Mouse (Mus musculus): Measurements from ENCODE around the gene Rcn1. TPM values are rescaled to one million over a fixed set of nuclear protein-coding genes. Genes with fewer than 3 reads are reported as not detected.

Gene Rcn1
- polyA plus RNA-seq, 1 experiment = 8.4 TPM

DNA sequence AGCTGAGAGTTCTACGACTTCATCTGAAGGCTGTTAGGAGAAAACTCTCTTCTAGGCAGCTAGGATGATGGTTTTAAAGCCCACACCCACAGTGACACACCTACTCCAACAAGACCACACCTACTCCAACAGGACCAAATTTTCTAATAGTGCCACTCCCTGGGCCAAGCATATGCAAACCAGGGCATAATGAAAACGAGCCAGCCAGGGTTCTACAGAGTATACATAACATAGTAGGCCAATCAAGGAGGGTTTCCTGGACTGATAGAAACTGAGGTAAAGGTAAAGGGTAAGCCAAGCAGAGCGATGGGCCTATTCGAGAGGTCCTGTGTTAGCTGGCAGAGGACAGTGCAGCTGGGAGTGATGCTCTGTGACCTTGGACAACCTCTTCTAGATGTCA lies 1.4 kb upstream of the Rcn1 start:
- no peaks in the 10 kb centered on the region for H3K27me3 ChIP-seq (ENCODE audit: control insufficient read depth, insufficient read depth, low read length)
- TF ChIP-seq POLR2A (IDR thresholded peaks at IDR 0.05; ENCODE audit: control insufficient read depth, extremely low read depth, insufficient read depth, low read length, poor library complexity) (no peak), CTCF (IDR thresholded peaks at IDR 0.05; ENCODE audit: borderline replicate concordance, control insufficient read depth, extremely low read depth, insufficient read depth, low read length, poor library complexity) (no peak)
- no peak overlapping the region for H3K27ac ChIP-seq (ENCODE audit: control insufficient read depth, insufficient read depth, low read length)
- no peak for DNase-seq
- no peak overlapping the region for H3K4me3 ChIP-seq (ENCODE audit: control insufficient read depth, insufficient read depth, low read length)
- WGBS = 93% methylated on average over 4 of the region's 4 CpGs
- H3K4me1 ChIP-seq (replicated peaks; ENCODE audit: control insufficient read depth, insufficient read depth, low read length) = peaks cover 12% of the 10 kb centered on the region
- no peaks in the 10 kb centered on the region for H3K36me3 ChIP-seq (ENCODE audit: control insufficient read depth, insufficient read depth, low read length)

DNA sequence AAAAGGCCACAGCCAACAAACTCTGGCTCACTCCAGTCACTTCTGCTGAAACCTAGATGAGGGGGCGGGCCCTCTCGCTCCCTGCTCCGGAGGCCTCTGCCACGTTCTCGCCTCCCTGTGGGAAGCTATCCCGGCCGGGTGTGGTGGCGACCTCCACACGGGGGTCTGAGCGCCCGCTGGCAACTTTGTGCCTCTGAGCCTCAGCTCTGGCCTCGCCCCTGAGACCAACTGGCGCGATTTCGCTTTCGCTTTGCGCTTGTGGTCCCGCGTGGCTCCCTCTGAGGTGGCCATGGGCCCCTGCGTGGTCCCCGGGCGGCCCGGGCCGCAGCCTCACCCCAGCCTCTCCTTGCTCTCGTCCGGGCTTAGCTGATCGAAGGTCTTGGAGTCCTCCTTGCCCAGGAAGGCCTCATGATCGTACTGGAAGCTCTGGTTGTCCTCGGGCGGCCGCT lies 459 bp downstream of the Rcn1 start:
- Histone ChIP-seq H3K36me3 (ENCODE audit: control insufficient read depth, insufficient read depth, low read length) (no peaks in the 10 kb centered on the region), H3K4me3 (ENCODE audit: control insufficient read depth, insufficient read depth, low read length) (peak overlapping the region; percentile 76), H3K27me3 (ENCODE audit: control insufficient read depth, insufficient read depth, low read length) (no peaks in the 10 kb centered on the region), H3K27ac (ENCODE audit: control insufficient read depth, insufficient read depth, low read length) (no peak overlapping the region), H3K4me1 (replicated peaks; ENCODE audit: control insufficient read depth, insufficient read depth, low read length) (peaks cover 12% of the 10 kb centered on the region)
- under 1% methylated on average over 31 of the region's 31 CpGs for WGBS
- 0 out of 2 replicates have a peak, but pooled peaks have one; percentile 2 for TF ChIP-seq CTCF (IDR thresholded peaks at IDR 0.05; ENCODE audit: borderline replicate concordance, control insufficient read depth, extremely low read depth, insufficient read depth, low read length, poor library complexity)
- no peak for TF ChIP-seq POLR2A (IDR thresholded peaks at IDR 0.05; ENCODE audit: control insufficient read depth, extremely low read depth, insufficient read depth, low read length, poor library complexity)
- DNase-seq = peak; percentile 36

DNA sequence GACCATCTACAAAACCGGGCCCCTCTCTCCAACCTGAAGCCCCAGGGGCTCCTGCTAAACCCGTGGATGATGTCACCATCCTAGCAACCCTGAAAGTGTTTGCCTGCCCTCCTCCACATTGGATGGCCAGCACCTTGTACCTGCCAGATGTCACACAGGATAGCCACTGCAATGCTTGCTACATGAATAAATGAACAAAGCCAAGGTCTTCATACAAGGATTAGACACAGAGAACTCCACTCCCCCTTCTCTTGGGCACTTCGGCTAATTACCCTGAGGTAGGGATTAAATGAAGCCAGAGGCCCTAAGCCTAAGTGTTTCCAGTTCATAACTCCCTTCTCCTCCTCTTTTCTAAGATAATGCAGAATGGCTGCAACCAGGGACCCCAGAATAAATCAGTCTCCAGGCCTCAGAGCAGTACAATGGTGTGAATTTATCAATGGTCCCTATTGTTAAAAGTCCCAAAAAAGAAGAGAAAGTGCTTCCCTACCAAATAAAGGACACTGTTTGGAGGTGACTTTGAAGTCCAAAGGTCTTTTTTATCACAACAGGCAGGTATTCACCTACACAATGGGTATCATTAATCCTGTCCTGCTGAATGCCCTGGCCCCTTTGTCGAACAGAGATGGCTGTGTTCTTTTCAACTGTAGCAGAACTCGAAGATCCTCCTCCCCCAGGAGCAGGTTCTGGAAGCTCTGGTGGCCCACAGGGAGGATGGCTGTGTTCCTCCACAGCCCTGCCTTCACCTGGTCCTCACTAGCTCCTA lies 1.5 kb downstream of the Rcn1 start:
- H3K4me1 ChIP-seq (replicated peaks; ENCODE audit: control insufficient read depth, insufficient read depth, low read length) = peaks cover 12% of the 10 kb centered on the region
- H3K27me3 ChIP-seq (ENCODE audit: control insufficient read depth, insufficient read depth, low read length) = no peaks in the 10 kb centered on the region
- 0 out of 2 replicates have a peak overlapping the region, but pooled peaks have one; percentile 9 for H3K4me3 ChIP-seq (ENCODE audit: control insufficient read depth, insufficient read depth, low read length)
- TF ChIP-seq POLR2A (IDR thresholded peaks at IDR 0.05; ENCODE audit: control insufficient read depth, extremely low read depth, insufficient read depth, low read length, poor library complexity) (no peak), CTCF (IDR thresholded peaks at IDR 0.05; ENCODE audit: borderline replicate concordance, control insufficient read depth, extremely low read depth, insufficient read depth, low read length, poor library complexity) (no peak)
- DNase-seq = no peak
- 61% methylated on average over 5 of the region's 5 CpGs for WGBS
- H3K27ac ChIP-seq (ENCODE audit: control insufficient read depth, insufficient read depth, low read length) = no peak overlapping the region
- no peaks in the 10 kb centered on the region for H3K36me3 ChIP-seq (ENCODE audit: control insufficient read depth, insufficient read depth, low read length)

DNA sequence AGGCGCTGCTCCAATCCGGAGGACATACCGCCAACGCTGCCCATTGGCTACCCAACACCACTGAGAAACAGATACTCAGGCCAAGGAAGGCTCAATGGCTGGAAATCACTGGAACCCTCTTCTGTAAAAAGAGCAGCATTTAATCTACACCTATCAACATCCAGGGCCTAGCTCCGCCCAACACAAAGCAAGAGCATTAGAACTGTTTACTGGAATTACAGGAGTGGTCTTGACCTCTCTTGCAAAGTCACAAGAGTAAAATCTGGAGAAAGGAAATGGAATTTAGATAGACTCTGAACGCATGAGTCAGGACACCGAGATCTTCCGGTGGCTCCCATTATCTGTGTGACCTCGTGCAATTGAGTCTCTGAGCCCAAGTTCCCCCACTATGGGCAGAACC lies 3.1 kb downstream of the Rcn1 start:
- H3K27me3 ChIP-seq (ENCODE audit: control insufficient read depth, insufficient read depth, low read length) = no peaks in the 10 kb centered on the region
- TF ChIP-seq POLR2A (IDR thresholded peaks at IDR 0.05; ENCODE audit: control insufficient read depth, extremely low read depth, insufficient read depth, low read length, poor library complexity) (no peak), CTCF (IDR thresholded peaks at IDR 0.05; ENCODE audit: borderline replicate concordance, control insufficient read depth, extremely low read depth, insufficient read depth, low read length, poor library complexity) (no peak)

DNA sequence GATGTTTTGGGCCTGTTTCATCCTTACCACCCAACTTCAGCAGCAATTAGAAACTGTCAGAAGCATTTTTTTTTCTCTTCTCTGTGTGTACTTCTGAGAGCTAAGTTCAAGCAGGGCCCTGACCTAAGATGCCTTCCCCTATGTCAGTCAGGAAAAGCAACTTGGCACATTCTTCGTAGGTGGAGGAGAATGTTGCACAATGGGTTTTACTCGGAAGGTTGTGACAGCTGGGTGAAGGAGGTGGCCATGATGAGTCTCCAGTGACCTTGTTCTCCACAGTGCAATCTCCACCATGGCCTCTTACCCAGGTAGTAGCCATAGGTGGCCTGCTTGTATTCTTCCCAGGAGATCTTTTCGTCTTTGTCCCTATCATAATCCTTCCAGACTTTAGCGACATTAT lies 4.7 kb downstream of the Rcn1 start:
- no peaks in the 10 kb centered on the region for H3K36me3 ChIP-seq (ENCODE audit: control insufficient read depth, insufficient read depth, low read length)
- H3K4me1 ChIP-seq (replicated peaks; ENCODE audit: control insufficient read depth, insufficient read depth, low read length) = peaks cover 5% of the 10 kb centered on the region
- no peak overlapping the region for H3K4me3 ChIP-seq (ENCODE audit: control insufficient read depth, insufficient read depth, low read length)
- H3K27ac ChIP-seq (ENCODE audit: control insufficient read depth, insufficient read depth, low read length) = no peak overlapping the region
- TF ChIP-seq POLR2A (IDR thresholded peaks at IDR 0.05; ENCODE audit: control insufficient read depth, extremely low read depth, insufficient read depth, low read length, poor library complexity) (no peak), CTCF (IDR thresholded peaks at IDR 0.05; ENCODE audit: borderline replicate concordance, control insufficient read depth, extremely low read depth, insufficient read depth, low read length, poor library complexity) (no peak)
- H3K27me3 ChIP-seq (ENCODE audit: control insufficient read depth, insufficient read depth, low read length) = no peaks in the 10 kb centered on the region
- DNase-seq = no peak
- 92% methylated on average over 4 of the region's 4 CpGs for WGBS

More for the DNA sequence above, 3.1 kb downstream of the Rcn1 start:
- WGBS = 99% methylated on average over 9 of the region's 9 CpGs
- Histone ChIP-seq H3K36me3 (ENCODE audit: control insufficient read depth, insufficient read depth, low read length) (no peaks in the 10 kb centered on the region), H3K27ac (ENCODE audit: control insufficient read depth, insufficient read depth, low read length) (no peak overlapping the region), H3K4me1 (replicated peaks; ENCODE audit: control insufficient read depth, insufficient read depth, low read length) (peaks cover 7% of the 10 kb centered on the region), H3K4me3 (ENCODE audit: control insufficient read depth, insufficient read depth, low read length) (no peak overlapping the region)
- DNase-seq = no peak

DNA sequence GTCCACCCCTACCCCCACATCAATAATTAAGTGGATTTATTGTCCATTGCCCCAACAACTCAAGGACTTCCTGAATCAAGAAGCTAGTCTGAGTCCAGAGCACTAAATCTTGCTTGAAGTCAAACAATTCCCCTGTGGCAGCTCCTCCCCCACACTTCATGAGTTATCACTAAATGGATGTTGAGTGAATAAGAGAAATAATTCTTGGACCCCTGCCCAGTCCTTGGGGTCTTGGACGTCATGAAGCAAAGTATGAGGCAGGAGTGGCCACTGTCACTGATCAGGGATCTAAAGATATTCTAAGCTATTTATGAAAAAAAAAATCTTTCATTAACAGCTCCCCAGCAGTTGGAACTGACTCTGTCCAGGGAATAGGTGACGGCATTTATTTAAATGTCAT lies 6.6 kb downstream of the Rcn1 start:
- no peak for TF ChIP-seq CTCF (IDR thresholded peaks at IDR 0.05; ENCODE audit: borderline replicate concordance, control insufficient read depth, extremely low read depth, insufficient read depth, low read length, poor library complexity)
- TF ChIP-seq POLR2A (IDR thresholded peaks at IDR 0.05; ENCODE audit: control insufficient read depth, extremely low read depth, insufficient read depth, low read length, poor library complexity) = no peak
- no peaks in the 10 kb centered on the region for H3K4me1 ChIP-seq (replicated peaks; ENCODE audit: control insufficient read depth, insufficient read depth, low read length)
- WGBS = 84% methylated on average over 2 of the region's 2 CpGs
- H3K27me3 ChIP-seq (ENCODE audit: control insufficient read depth, insufficient read depth, low read length) = no peaks in the 10 kb centered on the region
- H3K4me3 ChIP-seq (ENCODE audit: control insufficient read depth, insufficient read depth, low read length) = no peak overlapping the region
- no peak for DNase-seq
- H3K27ac ChIP-seq (ENCODE audit: control insufficient read depth, insufficient read depth, low read length) = no peak overlapping the region
- no peaks in the 10 kb centered on the region for H3K36me3 ChIP-seq (ENCODE audit: control insufficient read depth, insufficient read depth, low read length)
